Mouse (Mus musculus) heart, postnatal 0 days (tissue): Measurements from ENCODE around the gene Chchd3.

Experiments used
- CTCF ChIP-seq: IDR thresholded peaks from 2 replicates; pipeline ENCODE4 v1.5.1; 2016; ENCODE audit warnings: antibody characterized with exemption, control low read depth, low read depth
- EP300 ChIP-seq: IDR thresholded peaks from 2 replicates; pipeline ENCODE4 v1.6.1; 2016; ENCODE audit warnings: antibody characterized with exemption, low read depth

DNA sequence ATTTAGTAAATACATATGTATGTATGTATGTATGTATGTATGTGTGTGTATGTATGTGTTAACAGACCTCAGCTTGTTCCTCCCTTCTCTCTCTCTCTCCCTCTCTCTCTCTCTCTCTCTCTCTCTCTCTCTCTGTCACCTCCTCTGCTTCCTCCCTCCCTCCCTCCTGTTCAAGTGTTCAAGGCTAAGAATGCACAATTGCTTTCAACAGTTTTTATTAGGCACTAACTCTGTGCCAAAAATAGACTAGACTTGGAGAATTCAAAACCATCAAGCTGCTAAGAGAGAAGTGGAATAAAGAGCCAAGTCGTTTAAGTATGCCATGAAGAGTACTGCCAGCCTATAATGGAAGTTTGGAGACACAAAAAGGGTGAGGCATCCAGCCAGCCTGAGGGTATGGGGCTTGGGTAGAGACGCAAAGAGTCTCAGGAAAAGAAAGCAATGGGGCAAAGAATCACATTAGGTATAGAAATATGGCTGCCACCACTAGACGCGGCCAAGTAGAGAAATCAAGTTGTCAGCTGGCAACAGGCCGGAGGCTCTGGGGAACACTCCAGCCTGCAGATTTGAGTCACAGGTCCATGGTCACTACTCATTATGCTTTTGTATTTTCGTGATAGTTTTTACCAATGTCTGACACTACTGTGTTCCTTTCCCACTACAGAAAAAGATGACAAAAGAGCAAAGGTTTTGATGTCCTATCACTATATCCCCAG, 10.2 kb downstream of the Chchd3 start:
- no peak for TF ChIP-seq CTCF
- no peak for TF ChIP-seq EP300
